Mouse (Mus musculus): ENCODE data around the gene Wiz. TPM values are rescaled to one million over a fixed set of nuclear protein-coding genes. Genes with fewer than 3 reads are reported as not detected.

The Wiz gene
- total and polyA plus RNA-seq, 3 experiments: 2.3 to 88.7 (median 66.2) TPM

- no peak for TF ChIP-seq TAL1 (conservative IDR thresholded peaks at IDR 0.05; ENCODE audit: low read depth, low read length)
- no peak for TF ChIP-seq GATA1 (IDR thresholded peaks at IDR 0.05; ENCODE audit: borderline replicate concordance, low read length)
- no peak for TF ChIP-seq POLR2AphosphoS5 (IDR thresholded peaks at IDR 0.05; ENCODE audit: insufficient replicate concordance, low read depth, low read length)
- no peak for TF ChIP-seq CTCF (IDR thresholded peaks at IDR 0.05; ENCODE audit: low read depth, low read length)
- TF ChIP-seq GATA2 (IDR thresholded peaks at IDR 0.05; ENCODE audit: borderline replicate concordance, low read depth, low read length): no peak
- Histone ChIP-seq H3K36me3 (replicated peaks) (peaks cover 40% of the 10 kb centered on the region), H3K4me3 (ENCODE audit: low read depth, low read length) (peak overlapping the region; percentile 94), H3K4me1 (ENCODE audit: insufficient read depth, low read depth, low read length) (peaks cover 19% of the 10 kb centered on the region), H3K27me3 (ENCODE audit: insufficient read depth, low read length) (no peaks in the 10 kb centered on the region), H3K9me3 (replicated peaks) (no peaks in the 10 kb centered on the region)
- ATAC-seq (ENCODE audit: extremely low read depth, insufficient number of reproducible peaks, low FRiP score, poor library complexity, severe bottlenecking) (no peak), DNase-seq (ENCODE audit: low spot score) (no peak)
Measured at GRCm38 (mm10) chr17:32349851-32350381, 39.3 kb downstream of the Wiz start.

DNA sequence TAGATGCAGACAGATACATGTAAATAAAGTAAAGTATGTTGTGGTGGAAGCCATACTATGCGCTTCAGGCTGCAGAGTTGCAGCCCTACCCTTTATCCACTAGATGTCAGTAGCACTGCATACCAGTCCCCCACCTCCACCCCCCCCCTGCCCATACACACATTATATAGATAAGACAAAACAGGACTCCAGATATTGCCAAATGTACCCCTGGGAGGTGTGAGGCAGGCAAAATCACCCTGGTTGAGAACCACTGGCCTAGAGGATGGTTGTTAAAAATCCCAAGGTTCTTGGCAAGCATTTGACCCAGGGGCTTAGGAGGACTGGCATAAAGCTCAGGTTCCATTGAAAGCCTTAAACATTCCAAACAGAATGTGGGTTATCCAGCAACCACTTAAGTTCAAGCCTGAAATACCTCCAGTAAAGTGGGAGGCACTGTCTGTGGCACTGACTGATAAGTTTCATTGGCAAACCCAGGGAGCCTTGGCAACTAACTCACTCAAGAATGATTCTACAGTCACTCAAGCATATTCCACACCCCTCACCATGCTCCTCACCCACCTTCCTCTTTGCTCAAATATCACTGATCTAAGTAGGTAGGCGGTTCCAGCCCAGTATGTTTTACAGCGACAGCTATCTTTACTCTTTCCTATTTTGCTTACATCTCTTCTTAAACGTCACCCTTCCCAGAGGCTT lies 40.1 kb downstream of the Wiz start:
- Histone ChIP-seq H3K4me1 (ENCODE audit: insufficient read depth, low read depth, low read length) (peaks cover 19% of the 10 kb centered on the region), H3K27me3 (ENCODE audit: insufficient read depth, low read length) (no peaks in the 10 kb centered on the region), H3K9me3 (replicated peaks) (no peaks in the 10 kb centered on the region), H3K36me3 (replicated peaks) (peaks cover 40% of the 10 kb centered on the region), H3K4me3 (ENCODE audit: low read depth, low read length) (peak overlapping the region; percentile 94)
- TF ChIP-seq CTCF (IDR thresholded peaks at IDR 0.05; ENCODE audit: low read depth, low read length): peak; percentile 96
- TF ChIP-seq POLR2AphosphoS5 (IDR thresholded peaks at IDR 0.05; ENCODE audit: insufficient replicate concordance, low read depth, low read length): no peak
- peak; percentile 47 for DNase-seq (ENCODE audit: low spot score)
- ATAC-seq (ENCODE audit: extremely low read depth, insufficient number of reproducible peaks, low FRiP score, poor library complexity, severe bottlenecking): no peak

DNA sequence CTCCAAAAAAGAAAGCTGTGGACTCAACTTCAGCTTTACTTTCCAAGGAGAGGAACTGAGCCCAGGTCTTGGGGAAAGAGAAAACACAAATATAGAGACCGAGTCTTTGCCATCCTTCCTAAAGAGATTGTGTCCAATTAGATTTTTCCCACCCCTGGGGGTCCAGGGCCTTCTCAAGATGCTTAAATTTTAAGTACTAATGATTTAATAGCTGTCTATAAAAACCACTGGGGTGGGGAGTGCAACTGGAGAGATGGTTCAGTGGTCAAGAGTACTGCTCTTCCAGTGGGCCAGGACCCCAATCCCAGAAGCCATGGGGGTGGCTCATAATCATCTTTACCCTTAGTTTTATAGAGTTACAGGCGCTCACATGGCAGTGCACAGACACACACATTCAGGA lies 40.8 kb downstream of the Wiz start:
- no peak for ATAC-seq (ENCODE audit: extremely low read depth, insufficient number of reproducible peaks, low FRiP score, poor library complexity, severe bottlenecking)
- H3K4me3 ChIP-seq (ENCODE audit: low read depth, low read length): no peak overlapping the region
- TF ChIP-seq POLR2AphosphoS5 (IDR thresholded peaks at IDR 0.05; ENCODE audit: insufficient replicate concordance, low read depth, low read length) (no peak), TAL1 (conservative IDR thresholded peaks at IDR 0.05; ENCODE audit: low read depth, low read length) (no peak), GATA2 (IDR thresholded peaks at IDR 0.05; ENCODE audit: borderline replicate concordance, low read depth, low read length) (no peak), CTCF (IDR thresholded peaks at IDR 0.05; ENCODE audit: low read depth, low read length) (no peak), GATA1 (IDR thresholded peaks at IDR 0.05; ENCODE audit: borderline replicate concordance, low read length) (no peak)

DNA sequence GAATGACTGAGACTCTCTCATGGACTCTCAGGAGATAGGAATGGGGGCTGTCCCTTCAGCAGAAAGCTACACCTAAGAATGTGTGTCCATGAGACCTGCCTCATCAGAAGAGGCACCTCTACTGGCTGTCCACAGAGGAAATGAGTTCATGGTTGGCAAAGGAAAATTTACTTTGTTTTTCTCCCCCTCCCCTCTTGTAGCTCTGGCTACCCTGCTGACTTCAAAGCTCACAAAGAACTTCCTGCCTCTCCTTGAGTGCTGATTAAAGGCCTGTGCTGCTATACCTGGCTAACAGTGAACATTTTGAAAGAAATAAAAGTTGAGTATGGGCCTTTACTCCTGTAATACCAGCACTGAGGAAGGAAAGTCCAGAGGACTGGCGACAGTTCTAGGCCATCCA lies 48.1 kb downstream of the Wiz start:
- ATAC-seq (ENCODE audit: extremely low read depth, insufficient number of reproducible peaks, low FRiP score, poor library complexity, severe bottlenecking) (no peak), DNase-seq (ENCODE audit: low spot score) (no peak)
- no peaks in the 10 kb centered on the region for H3K27me3 ChIP-seq (ENCODE audit: insufficient read depth, low read length)
- peaks cover 80% of the 10 kb centered on the region for H3K36me3 ChIP-seq (replicated peaks)
- H3K9me3 ChIP-seq (replicated peaks): no peaks in the 10 kb centered on the region
- H3K4me1 ChIP-seq (ENCODE audit: insufficient read depth, low read depth, low read length): no peaks in the 10 kb centered on the region; the same call in 1 of the 2 replicates
- H3K4me3 ChIP-seq (ENCODE audit: low read depth, low read length): no peak overlapping the region
- no peak for TF ChIP-seq GATA1 (IDR thresholded peaks at IDR 0.05; ENCODE audit: borderline replicate concordance, low read length)
- TF ChIP-seq TAL1 (conservative IDR thresholded peaks at IDR 0.05; ENCODE audit: low read depth, low read length): no peak
- TF ChIP-seq GATA2 (IDR thresholded peaks at IDR 0.05; ENCODE audit: borderline replicate concordance, low read depth, low read length): no peak
- no peak for TF ChIP-seq CTCF (IDR thresholded peaks at IDR 0.05; ENCODE audit: low read depth, low read length)
- TF ChIP-seq POLR2AphosphoS5 (IDR thresholded peaks at IDR 0.05; ENCODE audit: insufficient replicate concordance, low read depth, low read length): no peak

More for the DNA sequence above, 40.8 kb downstream of the Wiz start:
- no peaks in the 10 kb centered on the region for H3K9me3 ChIP-seq (replicated peaks)
- no peaks in the 10 kb centered on the region for H3K27me3 ChIP-seq (ENCODE audit: insufficient read depth, low read length)
- no peak for DNase-seq (ENCODE audit: low spot score)
- H3K4me1 ChIP-seq (ENCODE audit: insufficient read depth, low read depth, low read length): peaks cover 19% of the 10 kb centered on the region
- peaks cover 39% of the 10 kb centered on the region for H3K36me3 ChIP-seq (replicated peaks)

- DNase-seq (ENCODE audit: low spot score) (no peak), ATAC-seq (ENCODE audit: extremely low read depth, insufficient number of reproducible peaks, low FRiP score, poor library complexity, severe bottlenecking) (no peak)
- H3K36me3 ChIP-seq (replicated peaks): peaks cover 88% of the 10 kb centered on the region
- H3K27me3 ChIP-seq (ENCODE audit: insufficient read depth, low read length): no peaks in the 10 kb centered on the region
- no peak overlapping the region for H3K4me3 ChIP-seq (ENCODE audit: low read depth, low read length)
- no peak for TF ChIP-seq POLR2AphosphoS5 (IDR thresholded peaks at IDR 0.05; ENCODE audit: insufficient replicate concordance, low read depth, low read length)
- H3K4me1 ChIP-seq (ENCODE audit: insufficient read depth, low read depth, low read length): no peaks in the 10 kb centered on the region; the same call in 1 of the 2 replicates
- no peaks in the 10 kb centered on the region for H3K9me3 ChIP-seq (replicated peaks)
Measured at GRCm38 (mm10) chr17:32340110-32340509, 49.1 kb downstream of the Wiz start.

DNA sequence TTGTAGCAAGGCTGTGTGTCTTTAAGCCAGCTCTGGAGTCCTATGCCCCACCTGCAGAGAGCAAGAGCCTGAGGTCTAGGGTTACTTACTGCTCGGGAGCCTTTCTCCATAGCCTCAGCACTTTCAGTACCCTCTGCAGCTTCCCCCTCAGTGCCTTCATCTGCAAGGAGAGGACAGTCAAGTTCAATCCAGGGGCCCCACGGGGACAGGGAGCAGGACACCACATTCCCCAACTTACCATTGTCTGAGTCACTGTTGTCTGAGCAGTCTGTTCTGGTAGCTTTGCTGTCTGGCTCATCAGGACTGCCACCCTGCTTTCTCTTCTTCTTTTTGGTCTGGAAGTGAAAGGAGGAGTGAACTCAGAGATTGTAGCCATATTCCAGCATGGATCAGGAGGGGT lies 53.4 kb downstream of the Wiz start:
- Histone ChIP-seq H3K9me3 (replicated peaks) (no peaks in the 10 kb centered on the region), H3K36me3 (replicated peaks) (peaks cover 96% of the 10 kb centered on the region), H3K27me3 (ENCODE audit: insufficient read depth, low read length) (no peaks in the 10 kb centered on the region), H3K4me3 (ENCODE audit: low read depth, low read length) (no peak overlapping the region), H3K4me1 (ENCODE audit: insufficient read depth, low read depth, low read length) (no peaks in the 10 kb centered on the region; the same call in 1 of the 2 replicates)
- ATAC-seq (ENCODE audit: extremely low read depth, insufficient number of reproducible peaks, low FRiP score, poor library complexity, severe bottlenecking) (no peak), DNase-seq (ENCODE audit: low spot score) (no peak)
- TF ChIP-seq TAL1 (conservative IDR thresholded peaks at IDR 0.05; ENCODE audit: low read depth, low read length): no peak
- no peak for TF ChIP-seq GATA2 (IDR thresholded peaks at IDR 0.05; ENCODE audit: borderline replicate concordance, low read depth, low read length)

Data from G1E (cell line).